Mouse (Mus musculus): ENCODE results near the gene Lgals12.

DNA sequence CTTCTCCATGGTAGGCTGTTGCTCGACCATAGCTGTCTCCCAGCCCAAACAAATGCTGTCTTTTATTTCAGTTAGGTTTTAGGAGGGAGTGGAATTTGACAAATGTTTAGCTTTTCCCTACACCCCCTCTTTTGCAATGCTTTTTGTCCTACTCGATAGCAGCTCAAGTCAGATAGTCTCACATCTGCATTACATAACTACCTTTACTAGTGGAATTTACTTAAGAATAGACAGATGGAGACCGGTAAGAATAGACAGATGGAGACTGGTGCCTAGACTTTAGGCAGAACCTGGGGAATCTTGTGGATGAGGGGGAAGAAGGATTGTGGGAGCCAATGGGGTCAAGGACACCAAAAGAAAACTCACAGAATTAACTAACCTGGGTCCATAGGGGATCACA, 23.4 kb downstream of the Lgals12 start:
- no peak for TF ChIP-seq CTCF (IDR thresholded peaks at IDR 0.05; ENCODE audit: control insufficient read depth, insufficient read depth, low read length)
- TF ChIP-seq POLR2A (IDR thresholded peaks at IDR 0.05; ENCODE audit: borderline replicate concordance, control insufficient read depth, low read depth, low read length) = no peak
